ENCODE assay signal across 37 mouse cellular contexts in genomic region chr11:78501529-78501928, GRCm38 (mm10). TPM values are rescaled to one million over a fixed set of nuclear protein-coding genes. Genes with fewer than 3 reads are reported as not detected.
A peak's percentile ranks its signal among the peaks of the same experiment; 100 is the strongest.
DNase-seq lines count a peak whose midpoint lies in the region; ATAC-seq and TF ChIP-seq lines count a peak whose summit lies in the region.
"Had no signal": no experiment of that assay in that cellular context is flagged by ENCODE, and none has a peak within 500 bp of the region (broad histone marks: within the 10 kb centered on the region; RNA-seq: fewer than 3 reads in every experiment).

No protein-coding gene starts in this region.

- ATAC-seq in liver, embryonic 11.5 days (replicated peaks; ENCODE audit: low FRiP score): no peak
- no peak for ATAC-seq in liver, embryonic 16.5 days (ENCODE audit: low read depth)
- no peak for ATAC-seq in forebrain, embryonic 16.5 days
- ATAC-seq: forebrain, embryonic 13.5 days; intestine, postnatal 0 days; midbrain, embryonic 15.5 days; Patski had no signal

- WGBS in liver, adult 2 months: 28% methylated on average over 20 of the region's 20 CpGs
- WGBS in liver, embryonic 11.5 days: 67% methylated on average over 20 of the region's 20 CpGs
- 63% methylated on average over 20 of the region's 20 CpGs for WGBS in liver, embryonic 16.5 days (ENCODE audit: insufficient replicate concordance)
- WGBS in forebrain, embryonic 16.5 days: 81% methylated on average over 20 of the region's 20 CpGs

- H3K4me2 ChIP-seq in liver, embryonic 11.5 days: peak overlapping the region; percentile 35
- peak overlapping the region; percentile 48; the same call in 1 of the 2 replicates for H3K4me2 ChIP-seq in liver, embryonic 16.5 days (ENCODE audit: low read depth, low read length)
- no peak overlapping the region for H3K4me2 ChIP-seq in forebrain, embryonic 16.5 days (ENCODE audit: low read length)
- H3K4me2 ChIP-seq: forebrain, embryonic 13.5 days; heart, embryonic 11.5 days; hindbrain, embryonic 12.5 days; midbrain, embryonic 15.5 days had no signal

- H3K79me2 ChIP-seq in liver, adult 2 months (ENCODE audit: control insufficient read depth, insufficient read depth, low read length): peaks cover 13% of the 10 kb centered on the region; the same call in 1 of the 2 replicates

- no peak for TF ChIP-seq CTCF in liver, adult 2 months (IDR thresholded peaks at IDR 0.05; ENCODE audit: low read depth, low read length)

- peaks cover 7% of the 10 kb centered on the region for H3K36me3 ChIP-seq in liver, adult 2 months (ENCODE audit: control insufficient read depth, insufficient read depth, low read length)
- no peaks in the 10 kb centered on the region for H3K36me3 ChIP-seq in liver, embryonic 11.5 days (ENCODE audit: control insufficient read depth, insufficient read depth, low read length)
- H3K36me3 ChIP-seq in liver, embryonic 16.5 days (ENCODE audit: control insufficient read depth, insufficient read depth): no peaks in the 10 kb centered on the region
- 0 out of 2 replicates have a peak, but pooled peaks cover under 1% of the 10 kb centered on the region for H3K36me3 ChIP-seq in forebrain, embryonic 16.5 days (ENCODE audit: control insufficient read depth, insufficient read depth)

- peaks cover 17% of the 10 kb centered on the region for H3K4me1 ChIP-seq in liver, adult 2 months (ENCODE audit: control insufficient read depth, insufficient read depth, low read length)
- peaks cover 7% of the 10 kb centered on the region for H3K4me1 ChIP-seq in liver, embryonic 11.5 days (replicated peaks; ENCODE audit: control insufficient read depth, insufficient read depth, low read length)
- H3K4me1 ChIP-seq in liver, embryonic 16.5 days (ENCODE audit: control insufficient read depth, low read depth, low read length): peaks cover 13% of the 10 kb centered on the region
- H3K4me1 ChIP-seq in forebrain, embryonic 16.5 days (replicated peaks; ENCODE audit: control insufficient read depth, insufficient read depth, low read length): peaks cover 10% of the 10 kb centered on the region

- peak overlapping the region; percentile 53 for H3K9ac ChIP-seq in liver, adult 2 months (ENCODE audit: low read depth, low read length)
- H3K9ac ChIP-seq in liver, embryonic 11.5 days (ENCODE audit: low read depth, low read length): no peak overlapping the region
- no peak overlapping the region for H3K9ac ChIP-seq in liver, embryonic 16.5 days (ENCODE audit: low read depth, low read length)
- no peak overlapping the region for H3K9ac ChIP-seq in forebrain, embryonic 16.5 days (replicated peaks; ENCODE audit: low read depth, low read length)
- H3K9ac ChIP-seq: forebrain, embryonic 13.5 days; midbrain, embryonic 15.5 days; neural tube, embryonic 12.5 days had no signal

- H3K27ac ChIP-seq in liver, adult 2 months (replicated peaks; ENCODE audit: insufficient read depth, low read depth, low read length): peak overlapping the region; percentile 42
- no peak overlapping the region for H3K27ac ChIP-seq in liver, embryonic 11.5 days (ENCODE audit: low read depth, low read length)
- H3K27ac ChIP-seq in liver, embryonic 16.5 days (ENCODE audit: low read length): no peak overlapping the region
- no peak overlapping the region for H3K27ac ChIP-seq in forebrain, embryonic 16.5 days (ENCODE audit: low read length)
- H3K27ac ChIP-seq: forebrain, embryonic 13.5 days; hindbrain, embryonic 12.5 days; midbrain, embryonic 15.5 days; neural tube, embryonic 12.5 days had no signal

- H3K4me3 ChIP-seq in liver, adult 2 months (ENCODE audit: insufficient read depth, low read depth, low read length): peak overlapping the region; percentile 57
- no peak overlapping the region for H3K4me3 ChIP-seq in liver, embryonic 11.5 days (ENCODE audit: low read depth, low read length)
- peak overlapping the region; percentile 33 for H3K4me3 ChIP-seq in liver, embryonic 16.5 days (ENCODE audit: low read depth, low read length)
- no peak overlapping the region for H3K4me3 ChIP-seq in forebrain, embryonic 16.5 days (replicated peaks; ENCODE audit: low read length)
- H3K4me3 ChIP-seq: forebrain, embryonic 13.5 days; hindbrain, embryonic 12.5 days; midbrain, embryonic 15.5 days; neural tube, embryonic 12.5 days had no signal

- H3K9me3 ChIP-seq in liver, embryonic 11.5 days (ENCODE audit: control insufficient read depth, low read length): no peaks in the 10 kb centered on the region
- no peaks in the 10 kb centered on the region for H3K9me3 ChIP-seq in liver, embryonic 16.5 days (replicated peaks; ENCODE audit: control insufficient read depth, low read length)
- H3K9me3 ChIP-seq in forebrain, embryonic 16.5 days (ENCODE audit: control insufficient read depth, low read length): no peaks in the 10 kb centered on the region
- H3K9me3 ChIP-seq: forebrain, embryonic 13.5 days; hindbrain, embryonic 12.5 days; midbrain, embryonic 15.5 days; neural tube, embryonic 12.5 days had no signal

- DNase-seq in cerebellum, adult 11-12 months: peak; percentile 54
- DNase-seq in cerebellum, adult 11 months: no peak
- DNase-seq in liver, adult 2 months (ENCODE audit: extremely low read depth, low read depth, low spot score): peak; percentile 67
- no peak for DNase-seq in liver
- no peak for DNase-seq in liver, embryonic 11.5 days (ENCODE audit: low spot score)
- no peak for DNase-seq in retina, embryonic 14.5 days (ENCODE audit: low spot score)
- DNase-seq: adrenal gland, adult 2 months; adrenal gland, postnatal 36 days; cerebellum, postnatal 10 days; gastrocnemius, postnatal 36 days; heart, adult 18-20 months; heart, postnatal 36 days; kidney, postnatal 14 days; layer of hippocampus, adult 9-11 months; lung, adult 18-20 months; lung, postnatal 14 days; retina, postnatal 1 day; right cerebral cortex, postnatal 14 days had no signal

- H3K27me3 ChIP-seq in liver, adult 2 months (ENCODE audit: control insufficient read depth, insufficient read depth, low read length): no peaks in the 10 kb centered on the region
- peaks cover 32% of the 10 kb centered on the region for H3K27me3 ChIP-seq in liver, embryonic 11.5 days (replicated peaks; ENCODE audit: control insufficient read depth, insufficient read depth, low read length)
- H3K27me3 ChIP-seq in liver, embryonic 16.5 days (ENCODE audit: control insufficient read depth, insufficient read depth, low read depth, low read length): peaks cover 28% of the 10 kb centered on the region
- H3K27me3 ChIP-seq in forebrain, embryonic 16.5 days (replicated peaks; ENCODE audit: control insufficient read depth, insufficient read depth, low read length): 0 out of 2 replicates have a peak, but pooled peaks cover 2% of the 10 kb centered on the region

- TF ChIP-seq POLR2A in liver, adult 2 months (IDR thresholded peaks at IDR 0.05; ENCODE audit: extremely low read depth, insufficient read depth, low read length): no peak

RNA-seq across cellular contexts. Expression of gene Sebox, which starts 1.7 kb away (rescaled TPM):
- 0.34 and 0.37 TPM in 2 replicates for total RNA-seq in liver, adult 2 months (2014; rRNA removed)
- polyA plus RNA-seq in liver, adult 2 months (2012; rRNA removed): 0.36 and 0.91 TPM in 2 replicates
- polyA plus RNA-seq in liver, embryonic 11.5 days (2014; fragmentation: Nextera tagmentation; extraction: Ambion mirVana): 0.21 and 0.32 TPM in 2 replicates
- 0.25 and 0.26 TPM in 2 replicates for polyA plus RNA-seq in liver, embryonic 16.5 days (2015; fragmentation: Nextera tagmentation; extraction: Ambion mirVana)
- polyA plus RNA-seq in forebrain, embryonic 16.5 days (2015; fragmentation: Nextera tagmentation; extraction: Ambion mirVana): 0.16 and 0.19 TPM in 2 replicates
- total RNA-seq: adrenal gland, adult 2 months; adrenal gland, postnatal 36 days; CH12.LX; gastrocnemius, postnatal 36 days; heart, adult 18-20 months; heart, postnatal 36 days had no signal
- polyA plus RNA-seq: adrenal gland, adult 2 months; embryonic facial prominence, embryonic 11.5 days; heart, embryonic 11.5 days; heart, embryonic 16.5 days; hindbrain, embryonic 12.5 days; intestine, postnatal 0 days; kidney, embryonic 14.5 days; limb, embryonic 11.5 days; neural tube, embryonic 12.5 days; Patski; small intestine, adult 2 months; stomach, embryonic 14.5 days; testis, adult 2 months had no signal

RNA-seq across cellular contexts. Expression of gene Vtn, which starts 2.6 kb away (rescaled TPM):
- total RNA-seq in liver, adult 2 months (2014; rRNA removed): 2,089 and 2,597 TPM in 2 replicates
- polyA plus RNA-seq in liver, adult 2 months (2012; rRNA removed): 3,152 and 3,193 TPM in 2 replicates
- 220 and 245 TPM in 2 replicates for polyA plus RNA-seq in liver, embryonic 11.5 days (2014; fragmentation: Nextera tagmentation; extraction: Ambion mirVana)
- polyA plus RNA-seq in liver, embryonic 16.5 days (2015; fragmentation: Nextera tagmentation; extraction: Ambion mirVana): 977 and 1,120 TPM in 2 replicates
- polyA plus RNA-seq in forebrain, embryonic 16.5 days (2015; fragmentation: Nextera tagmentation; extraction: Ambion mirVana): 76.0 and 99.3 TPM in 2 replicates
- total RNA-seq: CH12.LX, ES-E14 had no signal
- polyA plus RNA-seq: C2C12, Patski had no signal

RNA-seq across cellular contexts. Expression of gene Sarm1, which starts 4.0 kb away (rescaled TPM):
- total RNA-seq in liver, adult 2 months (2014; rRNA removed): 0.09 and 0.34 TPM in 2 replicates
- 0.21 and 0.24 TPM in 2 replicates for polyA plus RNA-seq in liver, adult 2 months (2012; rRNA removed)
- 0.44 and 0.71 TPM in 2 replicates for polyA plus RNA-seq in liver, embryonic 11.5 days (2014; fragmentation: Nextera tagmentation; extraction: Ambion mirVana)
- polyA plus RNA-seq in liver, embryonic 16.5 days (2015; fragmentation: Nextera tagmentation; extraction: Ambion mirVana): 0.12 and 0.14 TPM in 2 replicates
- 51.6 and 56.6 TPM in 2 replicates for polyA plus RNA-seq in forebrain, embryonic 16.5 days (2015; fragmentation: Nextera tagmentation; extraction: Ambion mirVana)

RNA-seq across cellular contexts. Expression of gene Tmem199, which starts 10.4 kb away (rescaled TPM):
- 7.7 and 10.8 TPM in 2 replicates for total RNA-seq in liver, adult 2 months (2014; rRNA removed)
- polyA plus RNA-seq in liver, adult 2 months (2012; rRNA removed): 5.9 and 6.1 TPM in 2 replicates
- polyA plus RNA-seq in liver, embryonic 11.5 days (2014; fragmentation: Nextera tagmentation; extraction: Ambion mirVana): 59.9 and 61.9 TPM in 2 replicates
- polyA plus RNA-seq in liver, embryonic 16.5 days (2015; fragmentation: Nextera tagmentation; extraction: Ambion mirVana): 17.0 and 17.2 TPM in 2 replicates
- polyA plus RNA-seq in forebrain, embryonic 16.5 days (2015; fragmentation: Nextera tagmentation; extraction: Ambion mirVana): 78.8 and 86.3 TPM in 2 replicates

RNA-seq across cellular contexts. Expression of gene Poldip2, which starts 10.5 kb away (rescaled TPM):
- 63.5 and 67.5 TPM in 2 replicates for total RNA-seq in liver, adult 2 months (2014; rRNA removed)
- polyA plus RNA-seq in liver, adult 2 months (2012; rRNA removed): 77.6 and 80.9 TPM in 2 replicates
- polyA plus RNA-seq in liver, embryonic 11.5 days (2014; fragmentation: Nextera tagmentation; extraction: Ambion mirVana): 151 and 154 TPM in 2 replicates
- 62.5 and 63.6 TPM in 2 replicates for polyA plus RNA-seq in liver, embryonic 16.5 days (2015; fragmentation: Nextera tagmentation; extraction: Ambion mirVana)
- polyA plus RNA-seq in forebrain, embryonic 16.5 days (2015; fragmentation: Nextera tagmentation; extraction: Ambion mirVana): 209 and 214 TPM in 2 replicates

Comparison
In these comparisons a context has a peak if more than half of its experiments do, and no peak if none do; other contexts are left out.
1. DNase-seq: peak in cerebellum, adult 11-12 months (single experiment) and liver, adult 2 months (single experiment); none in cerebellum, adult 11 months (single experiment), liver (single experiment), liver, embryonic 11.5 days (single experiment) and retina, embryonic 14.5 days (single experiment).
2. H3K4me3 ChIP-seq: peak in liver, adult 2 months (single experiment) and liver, embryonic 16.5 days (single experiment); none in liver, embryonic 11.5 days (single experiment) and forebrain, embryonic 16.5 days (single experiment).
3. RNA of gene Sarm1, which starts 4.0 kb away (polyA plus RNA-seq): 51.6 to 56.6 TPM in forebrain, embryonic 16.5 days; 0.44 to 0.71 TPM in liver, embryonic 11.5 days, 0.21 to 0.24 TPM in liver, adult 2 months and 0.12 to 0.14 TPM in liver, embryonic 16.5 days; every median in the first group is over 10 times any median in the second.